Mouse (Mus musculus): Measurements from ENCODE around the gene Gm33543. TPM values are rescaled to one million over a fixed set of nuclear protein-coding genes. Genes with fewer than 3 reads are reported as not detected.

Gene Gm33543
- polyA plus RNA-seq, 1 experiment from 2014 or later: not detected

- no peak for TF ChIP-seq CTCF (IDR thresholded peaks at IDR 0.05; ENCODE audit: low read depth)
- Histone ChIP-seq H3K36me3 (ENCODE audit: control insufficient read depth, insufficient read depth) (no peaks in the 10 kb centered on the region), H3K4me2 (replicated peaks; ENCODE audit: low read depth) (no peak overlapping the region), H3K9me3 (ENCODE audit: control insufficient read depth) (no peaks in the 10 kb centered on the region), H3K27ac (ENCODE audit: low read depth, low read length) (no peak overlapping the region; the same call in 1 of the 2 replicates), H3K4me1 (replicated peaks; ENCODE audit: control insufficient read depth, insufficient read depth, low read length) (peaks cover 14% of the 10 kb centered on the region; the same call in 1 of the 2 replicates), H3K27me3 (replicated peaks; ENCODE audit: control insufficient read depth, insufficient read depth, low read length) (no peaks in the 10 kb centered on the region), H3K9ac (ENCODE audit: low read depth, low read length) (no peak overlapping the region), H3K4me3 (ENCODE audit: low read depth, low read length) (no peak overlapping the region)
- ATAC-seq: no peak
- WGBS: 68% methylated on average over 1 of the region's 1 CpGs
Observed at GRCm38 (mm10) chr10:95777071-95777470, 65.7 kb downstream of the Gm33543 start.

DNA sequence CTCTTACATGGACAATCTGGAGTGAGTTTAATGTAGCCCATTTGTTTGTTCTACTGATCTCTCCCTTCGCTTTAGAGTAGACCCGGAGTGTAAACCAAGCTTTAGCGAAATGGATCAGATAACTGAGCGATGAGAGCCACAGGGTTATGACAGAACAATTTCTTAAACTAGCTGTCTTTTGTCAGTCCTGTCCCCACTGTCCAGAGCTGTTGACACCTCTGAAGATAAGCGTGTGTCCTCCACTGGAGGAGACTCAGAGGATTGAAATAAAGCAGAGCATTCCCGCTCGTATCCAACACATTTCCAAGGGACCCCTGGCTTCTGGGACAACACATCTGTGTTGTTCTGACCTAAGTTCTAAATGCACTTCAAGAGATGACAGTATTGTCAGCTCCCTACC is 67.9 kb downstream of the Gm33543 start:
- 67% methylated on average over 7 of the region's 7 CpGs for whole genome bisulfite sequencing
- ATAC-seq: no peak
- Histone ChIP-seq H3K27me3 (replicated peaks; ENCODE audit: control insufficient read depth, insufficient read depth, low read length) (no peaks in the 10 kb centered on the region), H3K4me3 (ENCODE audit: low read depth, low read length) (no peak overlapping the region), H3K9me3 (ENCODE audit: control insufficient read depth) (no peaks in the 10 kb centered on the region), H3K9ac (ENCODE audit: low read depth, low read length) (no peak overlapping the region), H3K4me2 (replicated peaks; ENCODE audit: low read depth) (no peak overlapping the region), H3K4me1 (replicated peaks; ENCODE audit: control insufficient read depth, insufficient read depth, low read length) (0 out of 2 replicates have a peak, but pooled peaks cover 8% of the 10 kb centered on the region), H3K27ac (ENCODE audit: low read depth, low read length) (no peak overlapping the region), H3K36me3 (ENCODE audit: control insufficient read depth, insufficient read depth) (no peaks in the 10 kb centered on the region)
- TF ChIP-seq CTCF (IDR thresholded peaks at IDR 0.05; ENCODE audit: low read depth): no peak

DNA sequence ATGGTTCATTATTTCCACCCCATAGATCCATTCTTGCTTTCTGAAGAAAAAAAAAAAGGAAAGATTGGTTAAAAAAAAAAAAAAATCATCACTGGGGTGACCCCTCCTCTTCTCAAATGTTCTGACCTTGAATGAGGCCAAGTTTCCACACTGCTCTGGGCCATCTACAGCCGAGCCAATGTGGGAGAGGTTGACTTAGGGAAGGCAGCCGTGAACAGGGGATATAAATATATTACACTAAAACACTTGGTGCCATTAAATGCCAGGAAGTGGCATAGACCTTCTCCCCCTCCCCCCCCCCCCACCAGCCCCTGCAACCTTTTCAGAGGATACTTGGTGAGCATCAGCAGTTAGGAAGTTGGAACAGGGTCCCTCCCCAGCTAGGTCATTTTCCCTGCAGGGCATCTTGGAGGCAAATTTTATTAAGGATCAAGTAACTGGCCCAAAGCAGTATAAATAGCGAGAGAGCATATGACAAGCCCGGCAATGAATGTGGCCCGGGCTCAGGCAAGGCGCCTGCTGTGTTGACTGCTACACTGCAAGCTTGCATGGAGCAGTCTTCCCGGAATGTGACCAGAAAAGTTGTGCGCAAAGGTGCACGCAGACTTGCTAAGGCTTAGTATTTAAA is 68.6 kb downstream of the Gm33543 start:
- no peak overlapping the region for H3K4me2 ChIP-seq (replicated peaks; ENCODE audit: low read depth)
- 0 out of 2 replicates have a peak, but pooled peaks cover 3% of the 10 kb centered on the region for H3K4me1 ChIP-seq (replicated peaks; ENCODE audit: control insufficient read depth, insufficient read depth, low read length)
- no peaks in the 10 kb centered on the region for H3K36me3 ChIP-seq (ENCODE audit: control insufficient read depth, insufficient read depth)
- no peak for TF ChIP-seq CTCF (IDR thresholded peaks at IDR 0.05; ENCODE audit: low read depth)
- no peaks in the 10 kb centered on the region for H3K9me3 ChIP-seq (ENCODE audit: control insufficient read depth)
- H3K27me3 ChIP-seq (replicated peaks; ENCODE audit: control insufficient read depth, insufficient read depth, low read length): no peaks in the 10 kb centered on the region
- WGBS: 86% methylated on average over 9 of the region's 9 CpGs
- no peak overlapping the region for H3K27ac ChIP-seq (ENCODE audit: low read depth, low read length)
- H3K4me3 ChIP-seq (ENCODE audit: low read depth, low read length): no peak overlapping the region
- ATAC-seq: no peak
- no peak overlapping the region for H3K9ac ChIP-seq (ENCODE audit: low read depth, low read length)

Other genes starting within 250 kb of the Gm33543 start
- not detected in 2 replicates for gene Anapc15-ps, start 169.5 kb downstream of the Gm33543 start, polyA plus RNA-seq (2015; fragmentation: Nextera tagmentation; extraction: Ambion mirVana)
- gene Eea1, start 97.7 kb upstream of the Gm33543 start, polyA plus RNA-seq (2015; fragmentation: Nextera tagmentation; extraction: Ambion mirVana): 20.6 and 21.3 TPM in 2 replicates